Mouse (Mus musculus) myocyte (in vitro differentiated cells): ENCODE results near the gene Fbxo42.

ENCODE experiments used
- CEBPB ChIP-seq: IDR thresholded peaks from 2 replicates; pipeline ENCODE4 v1.6.1; 2011; ENCODE audit warnings: mild to moderate bottlenecking, moderate library complexity; ENCODE audit not compliant: poor library complexity, insufficient read depth, severe bottlenecking
- E2F4 ChIP-seq: IDR thresholded peaks from one replicate; pipeline ENCODE4 v1.6.1; 2011; ENCODE audit warnings: mild to moderate bottlenecking, control low read depth, moderate library complexity; ENCODE audit not compliant: insufficient read depth
- MAX ChIP-seq: IDR thresholded peaks from one replicate; pipeline ENCODE4 v1.6.1; 2011; ENCODE audit warnings: low read depth, mild to moderate bottlenecking, control low read depth
- POLR2A ChIP-seq: IDR thresholded peaks from one replicate; pipeline ENCODE4 v1.6.1; 2011; ENCODE audit warnings: low read depth, mild to moderate bottlenecking, control low read depth, moderate library complexity; ENCODE audit not compliant: insufficient read length
- POLR2AphosphoS2 ChIP-seq: IDR thresholded peaks from one replicate; pipeline ENCODE4 v1.6.1; 2011; ENCODE audit warnings: low read depth, control low read depth; ENCODE audit not compliant: insufficient read length
- SRF ChIP-seq: IDR thresholded peaks from one replicate; pipeline ENCODE4 v1.6.1; 2011; ENCODE audit warnings: low read depth; ENCODE audit not compliant: control insufficient read depth, insufficient read length
- TCF12 ChIP-seq: IDR thresholded peaks from one replicate; pipeline ENCODE4 v1.6.1; 2011; ENCODE audit warnings: mild to moderate bottlenecking, control low read depth; ENCODE audit not compliant: poor library complexity, insufficient read depth, severe bottlenecking
- USF1 ChIP-seq: IDR thresholded peaks from one replicate; pipeline ENCODE4 v1.6.1; 2011; ENCODE audit warnings: low read depth, mild to moderate bottlenecking, control low read depth, moderate library complexity

DNA sequence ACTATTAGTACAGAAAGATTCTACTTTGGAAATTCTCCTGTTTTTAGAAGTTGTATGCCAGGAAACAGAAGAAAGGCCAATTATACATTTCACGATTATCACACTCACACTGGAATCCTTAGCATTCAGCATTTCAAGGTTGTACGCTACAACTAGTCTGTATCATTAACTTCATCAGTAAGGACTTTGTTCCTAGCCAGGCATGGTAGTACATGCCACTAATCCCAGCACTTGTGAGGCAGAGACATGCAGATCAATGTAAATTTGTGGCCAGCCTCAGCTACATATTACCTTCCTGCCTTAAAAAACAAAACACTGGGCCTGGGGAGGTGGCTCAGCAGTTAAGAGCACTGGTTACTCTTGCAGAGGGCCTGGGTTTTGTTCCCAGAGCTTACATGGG is 10.9 kb downstream of the Fbxo42 start:
- TF ChIP-seq MAX: no peak
- no peak for TF ChIP-seq POLR2A
- TF ChIP-seq E2F4: no peak
- no peak for TF ChIP-seq POLR2AphosphoS2
- TF ChIP-seq TCF12: no peak
- no peak for TF ChIP-seq CEBPB
- TF ChIP-seq USF1: no peak
- TF ChIP-seq SRF: no peak
